Mouse (Mus musculus) brown adipose tissue, adult 24 weeks (tissue): ENCODE data around the gene Zfp30. TPM values are rescaled to one million over a fixed set of nuclear protein-coding genes. Genes with fewer than 3 reads are reported as not detected.

ENCODE experiments used
- H3K27ac ChIP-seq: fragments of 200-500 bp; replicated peaks from 2 replicates; pipeline ENCODE4 v1.5.1; 2012; ENCODE audit warnings: low read depth, mild to moderate bottlenecking, low read length
- H3K4me1 ChIP-seq: fragments of 200-500 bp; 2 replicates; pipeline ENCODE4 v1.6.1; 2012; ENCODE audit warnings: low read length, mixed read lengths; ENCODE audit not compliant: control insufficient read depth, insufficient read depth, insufficient read length
- H3K4me3 ChIP-seq: fragments of 200-500 bp; 2 replicates; pipeline ENCODE4 v1.5.1; 2012; ENCODE audit warnings: low read depth, mild to moderate bottlenecking, low read length, moderate library complexity; ENCODE audit not compliant: insufficient read depth
- polyA plus RNA-seq: library from polyadenylated mRNA; stranded (reverse); fragments of >200 nt; gene quantifications from 2 replicates; pipeline ENCODE4 v1.2.4, GENCODE M21; 2012; ENCODE audit not compliant: missing spikeins, insufficient read depth, insufficient read length

Zfp30 gene
- polyA plus RNA-seq = 3.8 and 4.0 TPM in 2 replicates

GRCm38 (mm10) chr7:29783871-29784551 is at the start of gene Zfp30:
Zfp30 (plus strand) TSS chr7:29783998.
- H3K27ac ChIP-seq = no peak within 1 kb of the TSS
- H3K4me3 ChIP-seq = peak within 1 kb of the TSS; percentile 75
- no peaks in the 10 kb centered on the region for H3K4me1 ChIP-seq

- Histone ChIP-seq H3K27ac (no peak overlapping the region), H3K4me1 (no peaks in the 10 kb centered on the region), H3K4me3 (no peak overlapping the region)
Observed at GRCm38 (mm10) chr7:29742258-29742657, 41.5 kb upstream of the Zfp30 start.

- no peaks in the 10 kb centered on the region for H3K4me1 ChIP-seq
- no peak overlapping the region for H3K27ac ChIP-seq
- H3K4me3 ChIP-seq = no peak overlapping the region
Observed at GRCm38 (mm10) chr7:29760476-29760875, 23.3 kb upstream of the Zfp30 start.

GRCm38 (mm10) chr7:29764702-29765101 is 19.1 kb upstream of the Zfp30 start:
- H3K27ac ChIP-seq = no peak overlapping the region
- no peak overlapping the region for H3K4me3 ChIP-seq
- H3K4me1 ChIP-seq = peaks cover 3% of the 10 kb centered on the region

- peak overlapping the region; percentile 72 for H3K4me3 ChIP-seq
- H3K4me1 ChIP-seq = peaks cover 3% of the 10 kb centered on the region
Observed at GRCm38 (mm10) chr7:29767058-29767686, 16.6 kb upstream of the Zfp30 start.

GRCm38 (mm10) chr7:29768090-29768900 is 15.5 kb upstream of the Zfp30 start, which contains the start of gene Zfp84:
Zfp84 (plus strand) TSS chr7:29768552.
- Histone ChIP-seq H3K27ac (peak within 1 kb of the TSS; percentile 91), H3K4me1 (peaks cover 3% of the 10 kb centered on the region), H3K4me3 (peak within 1 kb of the TSS; percentile 95)

More at GRCm38 (mm10) chr7:29767058-29767686, 16.6 kb upstream of the Zfp30 start:
- H3K27ac ChIP-seq = peak overlapping the region; percentile 74

GRCm38 (mm10) chr7:29768980-29769379 is 14.8 kb upstream of the Zfp30 start:
- Histone ChIP-seq H3K4me1 (peaks cover 3% of the 10 kb centered on the region), H3K27ac (0 out of 2 replicates have a peak overlapping the region, but pooled peaks have one; percentile 91), H3K4me3 (peak overlapping the region; percentile 95)

GRCm38 (mm10) chr7:29773503-29773902 is 10.3 kb upstream of the Zfp30 start:
- no peak overlapping the region for H3K4me3 ChIP-seq
- H3K4me1 ChIP-seq = peaks cover 3% of the 10 kb centered on the region; the same call in 1 of the 2 replicates
- H3K27ac ChIP-seq = no peak overlapping the region

- Histone ChIP-seq H3K4me1 (peaks cover 2% of the 10 kb centered on the region; the same call in 1 of the 2 replicates), H3K4me3 (no peak overlapping the region), H3K27ac (no peak overlapping the region)
Observed at GRCm38 (mm10) chr7:29774371-29774770, 9.4 kb upstream of the Zfp30 start.

- Histone ChIP-seq H3K4me3 (no peak overlapping the region), H3K27ac (no peak overlapping the region), H3K4me1 (no peaks in the 10 kb centered on the region)
Observed at GRCm38 (mm10) chr7:29776568-29776967, 7.2 kb upstream of the Zfp30 start.

- Histone ChIP-seq H3K27ac (no peak overlapping the region), H3K4me3 (no peak overlapping the region), H3K4me1 (no peaks in the 10 kb centered on the region)
Observed at GRCm38 (mm10) chr7:29777372-29777771, 6.4 kb upstream of the Zfp30 start.

GRCm38 (mm10) chr7:29785023-29785422 is 1.2 kb downstream of the Zfp30 start:
- Histone ChIP-seq H3K27ac (no peak overlapping the region), H3K4me1 (no peaks in the 10 kb centered on the region), H3K4me3 (peak overlapping the region; percentile 27)

- Histone ChIP-seq H3K27ac (no peak overlapping the region), H3K4me3 (peak overlapping the region; percentile 21), H3K4me1 (no peaks in the 10 kb centered on the region)
Observed at GRCm38 (mm10) chr7:29785888-29786287, 2.1 kb downstream of the Zfp30 start.

GRCm38 (mm10) chr7:29792906-29793305 is 9.1 kb downstream of the Zfp30 start:
- Histone ChIP-seq H3K4me1 (no peaks in the 10 kb centered on the region), H3K4me3 (no peak overlapping the region), H3K27ac (no peak overlapping the region)

- no peak overlapping the region for H3K27ac ChIP-seq
- no peak overlapping the region for H3K4me3 ChIP-seq
- H3K4me1 ChIP-seq = no peaks in the 10 kb centered on the region
Observed at GRCm38 (mm10) chr7:29807046-29807445, 23.2 kb downstream of the Zfp30 start.
